In the genomic region with DNA sequence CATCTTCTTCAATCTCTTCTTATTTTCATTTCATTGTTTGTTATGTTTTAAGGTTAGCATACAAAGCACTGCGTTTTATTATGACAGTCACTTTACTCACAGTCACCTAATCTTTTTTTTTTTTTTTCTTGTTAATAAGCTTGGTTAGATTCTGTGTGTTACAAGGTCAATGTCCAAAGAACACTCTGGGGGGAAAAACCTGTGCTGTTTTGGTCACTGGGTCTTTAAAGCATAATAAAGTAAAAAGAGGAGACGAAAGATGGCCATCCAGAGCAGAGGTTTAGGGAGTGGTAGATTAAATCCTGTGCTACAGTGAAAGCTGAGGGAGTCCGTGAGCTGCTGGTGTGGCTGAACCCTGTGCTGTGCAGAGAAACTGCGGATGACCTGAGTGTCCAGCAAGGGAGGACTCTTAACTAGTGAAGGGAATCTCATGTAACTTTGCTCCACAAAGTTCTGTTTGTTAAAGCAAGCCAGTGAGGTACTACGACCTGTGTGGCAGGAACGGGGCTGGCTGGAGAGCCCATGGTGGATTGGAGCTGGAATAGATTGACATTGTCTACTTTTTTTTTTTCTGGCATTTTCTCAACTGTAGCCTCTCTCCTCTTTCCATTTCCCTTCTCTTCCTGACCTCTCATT, we compare ENCODE assay signal across 27 mouse cellular contexts. TPM values are rescaled to one million over a fixed set of nuclear protein-coding genes. Genes with fewer than 3 reads are reported as not detected.
DNase-seq lines count a peak whose midpoint lies in the region; ATAC-seq and TF ChIP-seq lines count a peak whose summit lies in the region.
"Had no signal": no experiment of that assay in that cellular context is flagged by ENCODE, and none has a peak within 500 bp of the region (broad histone marks: within the 10 kb centered on the region; RNA-seq: fewer than 3 reads in every experiment).

No protein-coding gene starts in this region.

- TF ChIP-seq CTCF in liver, adult 2 months (IDR thresholded peaks at IDR 0.05; ENCODE audit: low read depth, low read length), result no peak
- TF ChIP-seq CTCF in intestine, postnatal 0 days (IDR thresholded peaks at IDR 0.05; ENCODE audit: low read depth), result no peak
- no peak for TF ChIP-seq CTCF in small intestine, adult 2 months (IDR thresholded peaks at IDR 0.05; ENCODE audit: extremely low read depth, insufficient read length, insufficient replicate concordance, low read depth, low read length)

- H3K9ac ChIP-seq in liver, adult 2 months (ENCODE audit: low read depth, low read length), result peak overlapping the region; percentile 9; the same call in 1 of the 2 replicates
- H3K9ac ChIP-seq in liver, embryonic 12.5 days, result no peak overlapping the region
- H3K9ac ChIP-seq in intestine, postnatal 0 days (ENCODE audit: low read depth, low read length), result no peak overlapping the region
- H3K9ac ChIP-seq in kidney, embryonic 16.5 days (replicated peaks; ENCODE audit: low read length), result no peak overlapping the region
- H3K9ac ChIP-seq: embryonic facial prominence, embryonic 13.5 days; forebrain, embryonic 13.5 days; hindbrain, embryonic 14.5 days; limb, embryonic 12.5 days had no signal

- ATAC-seq in liver, embryonic 12.5 days, result no peak
- 0 out of 2 replicates have a peak, but pooled peaks have one; percentile 37 for ATAC-seq in intestine, postnatal 0 days
- no peak for ATAC-seq in kidney, embryonic 16.5 days (ENCODE audit: low FRiP score, low TSS enrichment)
- ATAC-seq: forebrain, embryonic 13.5 days had no signal

- no peak overlapping the region for H3K4me2 ChIP-seq in liver, embryonic 12.5 days
- peak overlapping the region; percentile 49 for H3K4me2 ChIP-seq in intestine, postnatal 0 days (replicated peaks; ENCODE audit: low read depth)
- H3K4me2 ChIP-seq in kidney, embryonic 16.5 days (replicated peaks; ENCODE audit: low read depth, low read length), result no peak overlapping the region
- H3K4me2 ChIP-seq: embryonic facial prominence, embryonic 13.5 days; forebrain, embryonic 13.5 days; hindbrain, embryonic 14.5 days; limb, embryonic 12.5 days had no signal

- H3K36me3 ChIP-seq in liver, adult 2 months (ENCODE audit: control insufficient read depth, insufficient read depth, low read length), result no peaks in the 10 kb centered on the region
- no peaks in the 10 kb centered on the region for H3K36me3 ChIP-seq in liver, embryonic 12.5 days
- no peaks in the 10 kb centered on the region for H3K36me3 ChIP-seq in intestine, postnatal 0 days (ENCODE audit: control insufficient read depth, insufficient read depth)
- H3K36me3 ChIP-seq in kidney, embryonic 16.5 days (ENCODE audit: insufficient read depth, low read length), result no peaks in the 10 kb centered on the region
- no peaks in the 10 kb centered on the region for H3K36me3 ChIP-seq in small intestine, adult 2 months (ENCODE audit: control insufficient read depth, insufficient read depth, low read length)
- H3K36me3 ChIP-seq: embryonic facial prominence, embryonic 13.5 days; heart, embryonic 10.5 days; limb, embryonic 12.5 days; midbrain, embryonic 10.5 days had no signal

- no peaks in the 10 kb centered on the region for H3K27me3 ChIP-seq in liver, adult 2 months (ENCODE audit: control insufficient read depth, insufficient read depth, low read length)
- H3K27me3 ChIP-seq in liver, embryonic 12.5 days (replicated peaks), result peaks cover 15% of the 10 kb centered on the region; the same call in 1 of the 2 replicates
- no peaks in the 10 kb centered on the region for H3K27me3 ChIP-seq in intestine, postnatal 0 days (replicated peaks; ENCODE audit: control insufficient read depth, insufficient read depth, low read length)
- no peaks in the 10 kb centered on the region for H3K27me3 ChIP-seq in kidney, embryonic 16.5 days (ENCODE audit: insufficient read depth, low read length)
- no peaks in the 10 kb centered on the region for H3K27me3 ChIP-seq in small intestine, adult 2 months (ENCODE audit: control insufficient read depth, insufficient read depth, low read length)
- H3K27me3 ChIP-seq: forebrain, embryonic 13.5 days; limb, embryonic 12.5 days had no signal

- no peak overlapping the region for H3K4me3 ChIP-seq in liver, adult 2 months (ENCODE audit: insufficient read depth, low read depth, low read length)
- no peak overlapping the region for H3K4me3 ChIP-seq in liver, embryonic 12.5 days
- no peak overlapping the region for H3K4me3 ChIP-seq in intestine, postnatal 0 days (ENCODE audit: low read depth, low read length)
- no peak overlapping the region for H3K4me3 ChIP-seq in kidney, embryonic 16.5 days (ENCODE audit: low read length)
- peak overlapping the region; percentile 25 for H3K4me3 ChIP-seq in small intestine, adult 2 months (ENCODE audit: low read depth, low read length)
- H3K4me3 ChIP-seq: embryonic facial prominence, embryonic 13.5 days; forebrain, embryonic 13.5 days; heart, embryonic 10.5 days; limb, embryonic 12.5 days; midbrain, embryonic 10.5 days had no signal

- no peak for TF ChIP-seq POLR2A in liver, adult 2 months (IDR thresholded peaks at IDR 0.05; ENCODE audit: extremely low read depth, insufficient read depth, low read length)
- no peak for TF ChIP-seq POLR2A in small intestine, adult 2 months (IDR thresholded peaks at IDR 0.05; ENCODE audit: low read depth, low read length)

- 23% methylated on average over 6 of the region's 6 CpGs for WGBS in liver, adult 2 months
- 64% methylated on average over 6 of the region's 6 CpGs for WGBS in liver, embryonic 12.5 days (ENCODE audit: insufficient replicate concordance)
- WGBS in intestine, postnatal 0 days, result 47% methylated on average over 6 of the region's 6 CpGs
- 71% methylated on average over 6 of the region's 6 CpGs for WGBS in kidney, embryonic 16.5 days
- WGBS in small intestine, adult 2 months, result 28% methylated on average over 6 of the region's 6 CpGs

- H3K79me2 ChIP-seq in liver, adult 2 months (ENCODE audit: control insufficient read depth, insufficient read depth, low read length), result no peaks in the 10 kb centered on the region

- peak; percentile 89 for DNase-seq in liver, adult 2 months (ENCODE audit: extremely low read depth, low read depth, low spot score)
- DNase-seq in cerebellum, postnatal 14 days, result no peak
- DNase-seq in neural tube, embryonic 10.5 days (ENCODE audit: extremely low spot score, low spot score), result no peak
- DNase-seq: adrenal gland, postnatal 36 days; cerebellum, adult 9-10 months; heart, postnatal 4 days; lung, adult 18-20 months; lung, postnatal 10 days had no signal

- H3K9me3 ChIP-seq in liver, embryonic 12.5 days (replicated peaks), result no peaks in the 10 kb centered on the region
- H3K9me3 ChIP-seq in intestine, postnatal 0 days (ENCODE audit: control insufficient read depth), result no peaks in the 10 kb centered on the region
- H3K9me3 ChIP-seq in kidney, embryonic 16.5 days (ENCODE audit: low read length), result no peaks in the 10 kb centered on the region
- H3K9me3 ChIP-seq: embryonic facial prominence, embryonic 13.5 days; forebrain, embryonic 13.5 days; heart, embryonic 10.5 days; limb, embryonic 12.5 days; midbrain, embryonic 10.5 days had no signal

- H3K27ac ChIP-seq in liver, adult 2 months (replicated peaks; ENCODE audit: insufficient read depth, low read depth, low read length), result peak overlapping the region; percentile 79
- H3K27ac ChIP-seq in liver, embryonic 12.5 days, result no peak overlapping the region
- no peak overlapping the region for H3K27ac ChIP-seq in intestine, postnatal 0 days (ENCODE audit: low read depth, low read length)
- H3K27ac ChIP-seq in kidney, embryonic 16.5 days (ENCODE audit: low read length), result peak overlapping the region; percentile 70
- peak overlapping the region; percentile 49 for H3K27ac ChIP-seq in small intestine, adult 2 months (ENCODE audit: insufficient read depth, low read depth, low read length)
- H3K27ac ChIP-seq: embryonic facial prominence, embryonic 13.5 days; forebrain, embryonic 13.5 days; heart, embryonic 10.5 days; hindbrain, embryonic 14.5 days; limb, embryonic 12.5 days; midbrain, embryonic 10.5 days; stomach, postnatal 0 days had no signal

- peaks cover 26% of the 10 kb centered on the region for H3K4me1 ChIP-seq in liver, adult 2 months (ENCODE audit: control insufficient read depth, insufficient read depth, low read length)
- no peaks in the 10 kb centered on the region for H3K4me1 ChIP-seq in liver, embryonic 12.5 days
- H3K4me1 ChIP-seq in intestine, postnatal 0 days (replicated peaks; ENCODE audit: control insufficient read depth, insufficient read depth, low read length), result 0 out of 2 replicates have a peak, but pooled peaks cover 4% of the 10 kb centered on the region
- H3K4me1 ChIP-seq in kidney, embryonic 16.5 days (ENCODE audit: insufficient read depth, low read length), result peaks cover 20% of the 10 kb centered on the region
- H3K4me1 ChIP-seq in small intestine, adult 2 months (ENCODE audit: control insufficient read depth, insufficient read depth, insufficient read length, low read length), result peaks cover 6% of the 10 kb centered on the region
- H3K4me1 ChIP-seq: forebrain, embryonic 13.5 days; heart, embryonic 10.5 days had no signal

RNA-seq across cellular contexts. Expression of a gene that starts 2.4 kb away (rescaled TPM):
- total RNA-seq in liver, adult 2 months (2014; rRNA removed), result 0.13 TPM in 1 of 2 replicates, not detected in the other
- 0.05 TPM in 2 replicates for polyA plus RNA-seq in liver, adult 2 months (2012; rRNA removed)
- 0.12 and 0.19 TPM in 2 replicates for polyA plus RNA-seq in liver, embryonic 12.5 days (2016; fragmentation: Nextera tagmentation; extraction: Ambion mirVana)
- 7.2 and 7.9 TPM in 2 replicates for polyA plus RNA-seq in intestine, postnatal 0 days (2015; fragmentation: Nextera tagmentation; extraction: Ambion mirVana)
- polyA plus RNA-seq in kidney, embryonic 16.5 days (2015; fragmentation: Nextera tagmentation; extraction: Ambion mirVana), result 12.3 and 15.1 TPM in 2 replicates
- polyA plus RNA-seq in small intestine, adult 2 months (2012; rRNA removed), result 0.34 and 0.96 TPM in 2 replicates
- total RNA-seq: granulocyte monocyte progenitor cell, adult 5-6 weeks; neutrophil, adult 5-6 weeks had no signal

RNA-seq across cellular contexts. Expression of a gene that starts 27.1 kb away (rescaled TPM):
- total RNA-seq in liver, adult 2 months (2014; rRNA removed), result 103 and 119 TPM in 2 replicates
- 66.4 and 73.2 TPM in 2 replicates for polyA plus RNA-seq in liver, adult 2 months (2012; rRNA removed)
- polyA plus RNA-seq in liver, embryonic 12.5 days (2016; fragmentation: Nextera tagmentation; extraction: Ambion mirVana), result 10.7 and 13.7 TPM in 2 replicates
- polyA plus RNA-seq in intestine, postnatal 0 days (2015; fragmentation: Nextera tagmentation; extraction: Ambion mirVana), result 17.7 and 18.1 TPM in 2 replicates
- 37.1 and 44.4 TPM in 2 replicates for polyA plus RNA-seq in kidney, embryonic 16.5 days (2015; fragmentation: Nextera tagmentation; extraction: Ambion mirVana)
- 5.2 and 5.3 TPM in 2 replicates for polyA plus RNA-seq in small intestine, adult 2 months (2012; rRNA removed)

RNA-seq across cellular contexts. Expression of a gene that starts 46.0 kb away (rescaled TPM):
- total RNA-seq in liver, adult 2 months (2014; rRNA removed), result under 0.01 TPM in 1 of 2 replicates, not detected in the other
- 0.02 and 0.04 TPM in 2 replicates for polyA plus RNA-seq in liver, adult 2 months (2012; rRNA removed)
- polyA plus RNA-seq in liver, embryonic 12.5 days (2016; fragmentation: Nextera tagmentation; extraction: Ambion mirVana), result 0.04 TPM in 1 of 2 replicates, not detected in the other
- not detected in 2 replicates for polyA plus RNA-seq in intestine, postnatal 0 days (2015; fragmentation: Nextera tagmentation; extraction: Ambion mirVana)
- polyA plus RNA-seq in kidney, embryonic 16.5 days (2015; fragmentation: Nextera tagmentation; extraction: Ambion mirVana), result 0.05 TPM in 1 of 2 replicates, not detected in the other
- polyA plus RNA-seq in small intestine, adult 2 months (2012; rRNA removed), result not detected in 2 replicates
- total RNA-seq: adrenal gland, postnatal 36 days; gastrocnemius, adult 8-10 months; granulocyte monocyte progenitor cell, adult 5-6 weeks; layer of hippocampus, adult 8-10 months; left cerebral cortex, postnatal 14 days; midbrain, postnatal 0 days; neutrophil, adult 5-6 weeks had no signal
- polyA plus RNA-seq: forebrain, embryonic 13.5 days; heart, embryonic 16.5 days; intestine, embryonic 14.5 days; midbrain, postnatal 0 days; stomach, postnatal 0 days had no signal

Comparison
In these comparisons a context has a peak if more than half of its experiments do, and no peak if none do; other contexts are left out.
1. H3K27ac ChIP-seq: peak in liver, adult 2 months (single experiment), kidney, embryonic 16.5 days (single experiment) and small intestine, adult 2 months (single experiment); none in liver, embryonic 12.5 days (single experiment) and intestine, postnatal 0 days (single experiment).